23 mouse cellular contexts compared by ENCODE assay signal in the genomic region with DNA sequence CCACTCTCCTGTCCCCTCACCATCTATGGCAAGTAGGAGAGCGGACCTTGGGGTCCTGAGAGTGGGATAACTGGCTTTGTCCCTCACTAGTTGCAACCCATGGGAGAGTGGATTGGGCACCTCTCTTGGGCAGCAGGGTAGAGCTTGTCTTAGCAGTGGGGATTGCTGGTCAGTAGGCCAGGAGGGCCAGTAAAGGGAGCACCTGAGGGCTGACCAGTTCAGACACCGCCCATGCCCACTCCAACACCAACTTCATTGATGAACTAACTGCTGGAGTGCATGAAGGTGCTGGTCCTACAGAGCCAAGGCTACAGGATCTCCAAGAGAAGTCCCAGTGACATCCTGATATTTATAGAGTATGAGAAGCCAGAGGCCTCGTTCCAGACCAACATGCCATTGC.
A peak's percentile ranks its signal among the peaks of the same experiment; 100 is the strongest.
DNase-seq lines count a peak whose midpoint lies in the region; ATAC-seq lines count a peak whose summit lies in the region.
"Had no signal": no experiment of that assay in that cellular context is flagged by ENCODE, and none has a peak within 500 bp of the region (broad histone marks: within the 10 kb centered on the region; RNA-seq: fewer than 3 reads in every experiment).

No protein-coding gene starts in this region.

- DNase-seq in heart, adult 11 months: peak; percentile 89
- no peak for DNase-seq in yolk sac, embryonic 10.5 days (ENCODE audit: low spot score)
- DNase-seq: adrenal gland, adult 2 months; adrenal gland, postnatal 10 days; adrenal gland, postnatal 25 days; cerebellum, adult 11 months; cerebellum, adult 18-20 months; cerebellum, adult 8-10 months; cerebellum, adult 9-11 months; cerebellum, postnatal 14 days; cerebellum, postnatal 36 days; embryo, embryonic 11 days had no signal

- no peaks in the 10 kb centered on the region for H3K9me3 ChIP-seq in heart, embryonic 12.5 days (replicated peaks)
- H3K9me3 ChIP-seq in midbrain, embryonic 12.5 days: no peaks in the 10 kb centered on the region
- H3K9me3 ChIP-seq in midbrain, embryonic 13.5 days: no peaks in the 10 kb centered on the region
- H3K9me3 ChIP-seq: embryonic facial prominence, embryonic 13.5 days; embryonic facial prominence, embryonic 15.5 days; forebrain, embryonic 10.5 days; forebrain, embryonic 12.5 days had no signal

- H3K4me1 ChIP-seq in heart, embryonic 12.5 days (replicated peaks): no peaks in the 10 kb centered on the region
- no peaks in the 10 kb centered on the region for H3K4me1 ChIP-seq in midbrain, embryonic 12.5 days
- no peaks in the 10 kb centered on the region for H3K4me1 ChIP-seq in midbrain, embryonic 13.5 days (replicated peaks)
- H3K4me1 ChIP-seq: embryonic facial prominence, embryonic 13.5 days; embryonic facial prominence, embryonic 15.5 days; forebrain, embryonic 10.5 days; forebrain, embryonic 12.5 days had no signal

- ATAC-seq in heart, embryonic 12.5 days (ENCODE audit: insufficient number of reproducible peaks, low FRiP score): no peak
- ATAC-seq in midbrain, embryonic 12.5 days (ENCODE audit: low FRiP score, low read depth): 0 out of 2 replicates have a peak, but pooled peaks have one; percentile 27
- ATAC-seq in midbrain, embryonic 13.5 days: no peak
- 0 out of 2 replicates have a peak, but pooled peaks have one; percentile 12 for ATAC-seq in megakaryocyte, adult 5-6 weeks (ENCODE audit: poor library complexity, severe bottlenecking)
- ATAC-seq: forebrain, embryonic 14.5 days; forebrain, embryonic 16.5 days had no signal

- no peak overlapping the region for H3K4me3 ChIP-seq in heart, embryonic 12.5 days
- no peak overlapping the region for H3K4me3 ChIP-seq in midbrain, embryonic 12.5 days
- H3K4me3 ChIP-seq in midbrain, embryonic 13.5 days (replicated peaks): no peak overlapping the region
- H3K4me3 ChIP-seq: embryonic facial prominence, embryonic 13.5 days; embryonic facial prominence, embryonic 15.5 days; erythroblast, embryonic 14.5 days; forebrain, embryonic 10.5 days; forebrain, embryonic 12.5 days had no signal

- 70% methylated on average over 3 of the region's 3 CpGs for WGBS in heart, embryonic 12.5 days
- WGBS in midbrain, embryonic 12.5 days: 92% methylated on average over 3 of the region's 3 CpGs
- WGBS in midbrain, embryonic 13.5 days: 94% methylated on average over 3 of the region's 3 CpGs

- H3K4me2 ChIP-seq in heart, embryonic 12.5 days: no peak overlapping the region
- no peak overlapping the region for H3K4me2 ChIP-seq in midbrain, embryonic 12.5 days (replicated peaks)
- no peak overlapping the region for H3K4me2 ChIP-seq in midbrain, embryonic 13.5 days (replicated peaks)
- H3K4me2 ChIP-seq: embryonic facial prominence, embryonic 13.5 days; embryonic facial prominence, embryonic 15.5 days; forebrain, embryonic 12.5 days had no signal

- H3K27ac ChIP-seq in heart, embryonic 12.5 days (ENCODE audit: poor library complexity, severe bottlenecking): no peak overlapping the region
- no peak overlapping the region for H3K27ac ChIP-seq in midbrain, embryonic 12.5 days (replicated peaks)
- H3K27ac ChIP-seq in midbrain, embryonic 13.5 days: no peak overlapping the region
- H3K27ac ChIP-seq: embryonic facial prominence, embryonic 13.5 days; embryonic facial prominence, embryonic 15.5 days; forebrain, embryonic 10.5 days; forebrain, embryonic 12.5 days had no signal

- H3K27me3 ChIP-seq in heart, embryonic 12.5 days (replicated peaks): no peaks in the 10 kb centered on the region
- no peaks in the 10 kb centered on the region for H3K27me3 ChIP-seq in midbrain, embryonic 12.5 days
- no peaks in the 10 kb centered on the region for H3K27me3 ChIP-seq in midbrain, embryonic 13.5 days
- H3K27me3 ChIP-seq: embryonic facial prominence, embryonic 13.5 days; embryonic facial prominence, embryonic 15.5 days; forebrain, embryonic 12.5 days had no signal

- no peak overlapping the region for H3K9ac ChIP-seq in heart, embryonic 12.5 days
- H3K9ac ChIP-seq in midbrain, embryonic 12.5 days (replicated peaks): no peak overlapping the region
- H3K9ac ChIP-seq in midbrain, embryonic 13.5 days (replicated peaks): no peak overlapping the region
- H3K9ac ChIP-seq: embryonic facial prominence, embryonic 13.5 days; embryonic facial prominence, embryonic 15.5 days; forebrain, embryonic 12.5 days had no signal

- no peaks in the 10 kb centered on the region for H3K36me3 ChIP-seq in heart, embryonic 12.5 days
- no peaks in the 10 kb centered on the region for H3K36me3 ChIP-seq in midbrain, embryonic 12.5 days
- H3K36me3 ChIP-seq in midbrain, embryonic 13.5 days: no peaks in the 10 kb centered on the region
- H3K36me3 ChIP-seq: embryonic facial prominence, embryonic 13.5 days; embryonic facial prominence, embryonic 15.5 days; forebrain, embryonic 10.5 days; forebrain, embryonic 12.5 days had no signal

Comparison
In these comparisons a context has a peak if more than half of its experiments do, and no peak if none do; other contexts are left out.
1. ATAC-seq: peak in midbrain, embryonic 12.5 days (single experiment) and megakaryocyte, adult 5-6 weeks (single experiment); none in heart, embryonic 12.5 days (single experiment) and midbrain, embryonic 13.5 days (single experiment).